Mouse (Mus musculus): ENCODE measurements around the gene Chtf18. TPM values are rescaled to one million over a fixed set of nuclear protein-coding genes. Genes with fewer than 3 reads are reported as not detected.

Gene Chtf18
- polyA plus RNA-seq, 3 experiments from 2014 or later, result 1.4 to 12.9 (median 3.9) TPM

DNA sequence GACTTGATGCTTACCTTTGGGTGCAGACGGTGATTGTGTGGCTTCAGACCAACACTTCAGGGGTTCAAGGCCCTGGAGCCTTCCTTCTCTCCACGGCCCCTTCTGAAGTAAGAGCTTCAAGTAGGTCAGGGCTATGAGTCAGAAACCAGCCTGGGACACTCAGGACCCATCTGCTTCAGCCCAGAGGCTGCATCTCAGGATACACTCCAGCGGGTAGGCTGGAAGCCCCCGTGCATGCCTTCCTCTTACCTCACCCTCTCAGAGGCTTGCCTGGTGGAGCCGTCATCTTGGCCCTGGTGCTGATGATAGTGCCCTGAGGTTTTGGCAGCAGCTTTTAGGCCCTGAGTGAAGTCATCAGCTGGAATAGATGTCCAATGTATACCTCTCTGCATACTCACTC is 8.0 kb upstream of the Chtf18 start:
- no peak for ATAC-seq

DNA sequence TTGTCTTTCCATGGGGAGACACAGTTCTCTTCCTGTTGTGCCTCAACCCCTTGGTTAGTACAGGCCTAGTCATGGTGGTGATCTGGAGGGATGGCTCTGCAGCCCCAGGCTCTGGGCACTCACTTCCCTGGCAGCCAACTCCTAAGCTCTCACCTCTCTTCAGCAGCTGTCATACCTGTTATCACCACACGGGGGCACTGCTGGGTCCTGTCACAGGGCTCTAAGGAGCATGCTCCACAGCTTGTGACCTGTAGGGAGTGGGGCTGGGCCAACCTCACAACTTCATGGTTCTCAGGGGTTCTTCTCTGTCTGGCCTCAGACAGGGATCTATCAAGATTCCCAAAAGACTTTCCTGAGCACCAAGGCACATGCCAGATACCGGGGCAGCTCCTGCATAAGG is 4.9 kb upstream of the Chtf18 start:
- no peak for ATAC-seq

DNA sequence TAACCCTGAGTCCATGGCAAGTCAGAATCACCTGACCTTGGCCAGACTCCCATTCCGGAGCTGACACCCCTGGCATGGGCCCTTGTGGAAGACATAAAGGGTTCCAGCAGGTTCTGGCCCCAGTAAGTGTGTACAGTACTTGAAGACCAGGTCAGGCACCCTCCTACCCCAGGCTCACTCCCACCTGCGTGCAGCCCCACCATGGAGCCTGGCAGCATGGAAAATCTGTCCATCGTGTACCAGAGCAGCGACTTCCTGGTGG is 721 bp upstream of the Chtf18 start:
- ATAC-seq, result no peak

DNA sequence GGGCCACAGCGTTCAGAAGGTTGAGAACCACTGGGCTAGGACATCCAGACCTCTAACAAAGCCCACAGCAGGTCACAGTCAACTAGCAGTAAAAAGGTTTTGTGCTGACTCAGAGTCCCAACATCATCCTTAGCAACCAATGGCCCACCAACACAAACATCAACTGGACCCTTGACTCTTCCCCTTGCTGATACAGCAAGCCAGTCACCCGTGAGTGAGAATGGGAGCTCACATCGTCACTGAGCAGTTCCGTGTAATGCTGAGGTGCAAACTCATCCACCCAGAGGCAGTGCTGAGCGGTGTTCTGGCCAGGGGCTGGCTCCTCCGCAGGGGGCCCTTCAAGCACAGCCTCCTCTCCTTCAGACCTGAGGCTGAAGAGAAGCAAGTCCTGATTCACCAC is 2.0 kb downstream of the Chtf18 start:
- no peak for ATAC-seq

DNA sequence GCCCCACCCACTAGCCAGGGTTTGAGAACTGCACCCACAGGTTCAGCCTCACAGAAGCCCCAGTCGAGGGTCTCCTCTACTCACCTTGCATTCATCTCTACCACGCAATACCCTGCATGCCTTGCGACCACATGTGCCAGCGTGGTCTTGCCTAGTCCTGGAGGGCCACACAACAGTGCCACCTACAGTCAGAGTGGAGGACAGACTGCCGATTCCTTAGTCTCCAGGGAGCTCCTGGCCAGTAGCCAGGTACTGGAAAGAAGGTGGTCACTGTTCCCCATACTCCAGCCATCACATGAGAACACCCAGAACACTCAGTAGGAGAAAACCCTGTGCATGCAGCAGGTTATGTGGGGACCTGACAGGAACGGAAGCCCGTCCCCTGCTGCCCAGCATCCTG is 3.3 kb downstream of the Chtf18 start:
- no peak for ATAC-seq

DNA sequence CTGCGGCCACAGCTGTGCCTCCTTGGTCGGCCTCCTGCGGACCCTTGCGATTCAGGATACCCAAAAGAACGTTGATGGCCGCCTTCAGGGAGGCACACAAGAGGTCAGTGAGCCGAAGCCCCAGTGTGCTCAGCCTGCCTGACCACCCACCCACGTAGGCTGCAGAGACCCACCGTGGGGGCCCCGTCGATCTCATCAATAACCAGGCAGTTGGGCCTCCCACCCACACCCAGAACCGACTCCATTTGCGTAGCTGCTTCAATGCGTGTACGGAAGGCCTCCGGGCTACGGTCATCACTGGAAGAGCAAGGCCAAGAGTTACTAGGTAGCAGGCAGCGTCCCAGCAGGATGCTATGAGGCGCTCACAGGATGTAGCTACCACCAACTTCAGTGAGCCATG is 3.7 kb downstream of the Chtf18 start:
- ATAC-seq, result no peak

DNA sequence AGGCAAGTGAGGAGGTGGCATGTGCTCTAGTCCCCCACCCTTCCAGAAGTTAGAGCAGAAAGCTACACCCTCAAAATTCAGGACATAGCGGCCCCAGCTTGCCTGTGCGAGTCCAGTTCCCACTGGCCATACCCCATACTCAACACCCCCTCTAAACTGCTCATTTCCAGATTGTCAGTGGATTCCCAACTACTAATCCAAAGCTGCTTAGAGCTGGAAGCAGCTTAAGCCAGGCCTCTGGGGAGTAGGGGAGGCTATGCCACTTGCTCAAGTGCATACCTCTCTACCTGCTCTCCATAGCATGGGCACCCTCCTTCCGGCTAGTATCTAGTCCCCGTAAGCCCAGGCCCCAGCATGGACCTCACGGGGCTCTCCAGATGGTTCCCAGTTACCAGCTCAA is 5.7 kb downstream of the Chtf18 start:
- ATAC-seq, result no peak

GRCm38 (mm10) chr17:25717691-25718090 is 9.5 kb downstream of the Chtf18 start:
- ATAC-seq, result no peak

- no peak for ATAC-seq
These were observed 10.2 kb downstream of the Chtf18 start, which contains the start of gene Gng13 for GRCm38 (mm10) chr17:25716711-25717637. TSS of gene Gng13 (plus strand) at chr17:25717171.

DNA sequence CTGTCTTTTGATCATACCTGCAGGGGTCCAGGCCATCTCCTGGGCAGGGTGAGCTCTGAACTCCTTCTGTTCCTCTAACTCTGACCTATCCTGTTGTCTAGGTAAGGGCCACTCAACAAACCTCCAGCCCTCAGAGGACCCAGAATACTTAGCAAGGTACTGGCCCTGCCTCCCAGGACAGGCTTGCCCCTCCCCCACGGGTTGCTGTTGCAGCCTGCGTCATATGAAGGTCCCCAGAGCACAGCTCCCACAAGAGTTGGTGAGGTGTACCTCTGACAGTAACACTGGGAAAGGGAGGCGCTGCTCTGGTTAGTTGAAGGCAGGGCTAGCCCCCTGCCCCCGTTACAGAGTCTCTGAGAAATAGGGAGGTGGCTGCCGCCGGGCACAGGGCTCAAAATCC is 11.1 kb downstream of the Chtf18 start:
- no peak for ATAC-seq

DNA sequence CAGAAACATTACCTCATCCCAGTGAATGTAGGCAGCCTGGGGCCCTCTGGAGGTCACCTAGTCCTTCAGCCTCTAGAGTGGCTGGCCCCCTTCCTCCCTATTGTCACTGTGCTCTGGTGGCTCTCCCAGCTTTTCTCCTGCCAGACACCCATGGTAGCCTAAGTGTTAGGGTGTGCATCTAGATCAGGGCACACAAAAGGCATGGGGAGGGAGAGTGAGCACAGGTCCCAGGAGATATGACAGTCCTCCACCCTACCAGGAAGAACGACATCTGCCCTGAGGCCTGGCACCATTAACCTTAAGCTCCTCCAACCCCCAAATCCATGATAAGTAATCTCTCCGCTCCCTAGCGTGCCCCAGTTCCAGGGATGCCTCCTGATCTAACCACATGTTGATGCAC is 11.6 kb downstream of the Chtf18 start:
- ATAC-seq, result no peak

- no peak for ATAC-seq
These were observed 16.1 kb downstream of the Chtf18 start for GRCm38 (mm10) chr17:25711136-25711535.

- ATAC-seq, result no peak
These were observed 17.2 kb downstream of the Chtf18 start for GRCm38 (mm10) chr17:25709994-25710393.

GRCm38 (mm10) chr17:25700863-25701496 is 26.2 kb downstream of the Chtf18 start:
- ATAC-seq, result no peak

GRCm38 (mm10) chr17:25698446-25698845 is 28.8 kb downstream of the Chtf18 start:
- ATAC-seq, result no peak

GRCm38 (mm10) chr17:25696263-25696662 is 31.0 kb downstream of the Chtf18 start:
- no peak for ATAC-seq

- ATAC-seq, result no peak
These were observed 38.3 kb downstream of the Chtf18 start for GRCm38 (mm10) chr17:25688922-25689321.

DNA sequence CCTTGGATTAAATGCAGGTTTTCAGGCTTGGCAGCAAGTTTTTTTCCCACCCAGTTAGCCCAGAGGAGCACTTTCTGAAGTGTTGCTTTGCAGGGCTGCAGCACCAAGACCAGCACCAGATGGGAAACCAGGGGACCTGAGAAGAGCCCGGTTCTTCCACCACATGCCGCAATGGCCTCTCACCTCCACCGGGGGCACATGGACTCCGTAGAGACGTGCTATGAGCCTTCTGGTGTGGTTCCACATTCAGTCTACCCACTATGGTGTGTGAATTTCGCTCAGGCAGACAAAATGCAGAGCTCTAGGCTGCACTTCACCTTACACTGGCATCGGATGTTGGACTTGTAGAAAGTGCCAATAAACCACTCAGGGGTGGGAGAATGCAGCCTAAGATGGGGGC is 40.9 kb downstream of the Chtf18 start:
- no peak for ATAC-seq

- ATAC-seq, result no peak
These were observed 45.6 kb downstream of the Chtf18 start for GRCm38 (mm10) chr17:25681636-25682035.

GRCm38 (mm10) chr17:25679818-25680217 is 47.4 kb downstream of the Chtf18 start:
- no peak for ATAC-seq

DNA sequence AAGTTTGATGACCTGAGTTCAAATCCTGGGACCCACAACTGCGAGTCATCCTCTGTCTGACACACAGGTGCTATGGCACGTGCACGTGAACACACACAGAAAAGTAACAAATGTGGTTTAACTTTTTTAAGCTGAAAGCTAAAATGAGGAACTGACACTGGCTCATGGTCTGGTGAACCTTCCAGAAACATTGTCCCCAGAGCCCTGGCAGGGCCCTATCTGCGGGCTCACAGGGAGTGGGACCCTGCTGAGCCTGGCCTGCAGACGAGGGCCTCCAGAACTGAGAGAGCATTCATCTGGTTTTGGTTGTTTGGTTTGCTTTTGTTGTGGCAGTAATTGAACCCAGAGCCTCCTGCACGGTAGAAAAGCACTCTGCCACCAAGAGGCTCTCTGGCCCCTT is 49.2 kb downstream of the Chtf18 start:
- no peak for ATAC-seq

- ATAC-seq, result no peak
These were observed 54.2 kb downstream of the Chtf18 start for GRCm38 (mm10) chr17:25672982-25673381.
